Mouse (Mus musculus) right cerebral cortex, postnatal 14 days (tissue): ENCODE measurements at regions not wholly inside any gene's neighbourhood (a gene's known extent, or its start where the extent isn't known, plus 50 kb on each side); places are given as distances from the start of the nearest gene placed in this dataset.

Experiments
- DNase-seq: peaks from one replicate; pipeline ENCODE4 v3.0.0; 2022

DNA sequence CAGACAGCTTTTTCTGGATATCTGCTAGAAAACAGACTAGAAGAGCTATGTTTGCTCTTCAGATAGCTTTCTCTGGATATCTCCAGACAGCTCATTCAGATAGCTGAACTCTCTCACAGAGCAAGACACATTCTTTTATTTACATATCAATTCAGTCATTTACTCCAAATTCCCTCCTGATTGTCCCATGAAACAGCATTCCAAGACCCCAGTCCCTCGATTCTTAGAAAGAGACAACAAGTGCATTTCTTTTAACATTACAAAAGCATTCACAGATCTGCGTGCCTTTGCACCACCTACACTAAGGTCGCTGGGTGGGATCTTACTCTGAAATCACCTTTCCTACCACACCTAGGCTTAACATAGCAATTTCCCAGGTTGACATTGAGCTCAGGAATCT, 1039.5 kb upstream of the Ddx18 start:
- no peak for DNase-seq

DNA sequence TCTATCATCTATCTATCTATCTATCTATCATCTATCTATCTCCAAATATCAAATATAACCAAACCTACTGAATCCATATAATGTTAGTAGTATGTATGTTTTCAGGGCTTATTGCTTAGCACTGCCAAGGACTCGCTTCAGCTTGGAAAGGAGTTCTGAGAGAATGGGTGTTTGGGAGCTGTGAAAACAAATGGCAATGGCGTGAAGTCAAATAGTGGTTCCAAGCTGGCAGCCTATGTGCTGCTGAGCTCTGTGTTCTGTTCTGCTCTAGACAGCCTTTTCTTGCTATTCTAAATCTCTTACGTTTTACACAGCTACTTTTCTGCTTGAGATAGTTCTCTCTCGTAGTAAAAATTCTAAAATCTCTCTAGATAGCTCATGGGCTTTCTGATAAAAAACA, 1008.2 kb upstream of the Ddx18 start:
- no peak for DNase-seq

DNA sequence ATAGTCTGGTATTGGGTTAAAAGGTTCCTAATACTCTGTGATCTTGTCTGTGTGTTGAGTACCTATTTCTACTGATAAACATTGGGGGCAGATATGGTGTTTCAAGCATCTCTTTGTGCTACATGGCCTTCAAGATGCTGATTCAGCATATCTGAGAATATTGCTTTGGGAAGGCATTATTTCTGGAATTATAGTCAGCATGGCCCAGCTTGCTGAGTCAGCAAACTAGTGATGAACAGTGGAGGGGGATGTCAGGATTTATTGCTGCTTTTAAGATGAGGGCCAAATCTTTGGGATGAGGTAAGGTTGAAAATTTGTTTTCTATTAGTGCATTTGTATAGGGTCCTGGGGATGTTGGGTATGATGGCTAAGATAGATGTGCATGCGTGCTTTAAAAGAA, 983.8 kb upstream of the Ddx18 start:
- no peak for DNase-seq

DNA sequence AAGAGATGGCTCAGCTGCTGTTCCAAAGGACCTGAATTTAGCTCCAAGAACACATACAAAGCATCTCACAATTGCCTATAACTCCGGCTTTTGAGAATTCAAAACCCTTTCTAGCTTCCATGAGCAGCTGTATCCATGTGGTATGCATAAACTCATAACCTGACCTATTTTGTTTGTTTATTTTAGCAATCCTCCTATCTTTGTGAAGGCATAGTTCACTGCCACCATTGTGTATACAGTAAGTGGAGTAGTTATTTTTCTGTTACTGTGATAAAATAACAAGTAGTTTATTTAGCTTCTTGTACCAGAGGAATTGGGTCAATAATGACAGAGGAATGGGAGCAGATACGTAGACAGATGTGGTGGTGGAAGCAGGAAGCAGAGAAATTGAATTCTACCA, 941.8 kb upstream of the Ddx18 start:
- no peak for DNase-seq

DNA sequence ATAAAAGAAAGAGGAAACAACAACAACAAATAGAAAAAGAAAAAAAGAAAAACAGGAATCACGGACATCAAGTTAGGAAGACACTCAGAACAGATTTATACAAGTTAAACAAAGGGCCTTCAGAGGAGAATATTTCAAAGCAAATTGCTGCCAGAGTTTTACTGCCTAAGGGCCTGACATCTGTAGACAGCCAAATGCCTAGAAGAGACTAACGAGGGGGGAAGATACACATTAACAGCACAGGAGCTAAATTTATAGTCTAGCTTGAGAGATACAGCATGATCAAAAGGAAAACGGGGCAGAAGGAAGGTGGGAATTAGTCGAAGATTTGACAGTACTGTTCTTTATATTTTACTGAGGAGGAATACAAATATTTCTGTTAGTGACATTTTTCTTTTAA, 933.9 kb upstream of the Ddx18 start:
- no peak for DNase-seq

DNA sequence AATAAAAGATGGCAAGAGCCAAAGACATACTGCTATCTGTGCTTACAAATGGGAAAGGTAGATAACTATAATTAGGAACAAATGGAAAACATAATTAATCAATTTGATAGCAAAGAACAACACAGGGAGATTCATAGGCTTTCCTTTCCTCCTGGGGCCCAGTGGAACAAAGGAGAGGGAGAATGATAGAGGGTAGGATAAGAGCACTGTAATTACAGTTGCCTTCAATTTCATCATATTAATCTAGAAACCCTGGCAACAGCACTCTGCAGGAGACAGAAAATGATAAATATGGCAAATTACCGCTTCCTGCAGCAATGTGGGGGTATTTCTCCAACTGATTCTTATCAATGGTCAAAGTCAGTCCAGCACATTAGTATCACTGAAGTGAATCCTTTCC, 910.2 kb upstream of the Ddx18 start:
- no peak for DNase-seq

DNA sequence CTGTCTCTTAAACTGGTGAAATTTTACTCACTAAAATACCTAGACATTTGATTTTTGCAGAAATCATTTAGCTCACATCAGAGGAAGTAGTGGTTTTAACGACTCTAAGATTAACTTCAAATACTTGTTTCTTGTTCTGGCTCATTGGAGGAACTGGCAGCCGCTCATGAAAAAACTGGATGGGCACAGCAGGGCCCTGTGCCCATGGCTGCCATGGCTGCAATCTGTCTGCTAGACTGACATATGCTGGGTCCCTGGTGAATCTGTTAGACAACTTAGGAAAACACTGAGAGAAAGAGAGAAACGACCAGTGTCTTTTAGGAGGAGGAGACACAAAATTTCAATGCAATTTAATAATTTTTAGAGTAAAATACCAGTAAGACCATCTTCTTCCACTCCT, 896.1 kb upstream of the Ddx18 start:
- peak; percentile 4 for DNase-seq

DNA sequence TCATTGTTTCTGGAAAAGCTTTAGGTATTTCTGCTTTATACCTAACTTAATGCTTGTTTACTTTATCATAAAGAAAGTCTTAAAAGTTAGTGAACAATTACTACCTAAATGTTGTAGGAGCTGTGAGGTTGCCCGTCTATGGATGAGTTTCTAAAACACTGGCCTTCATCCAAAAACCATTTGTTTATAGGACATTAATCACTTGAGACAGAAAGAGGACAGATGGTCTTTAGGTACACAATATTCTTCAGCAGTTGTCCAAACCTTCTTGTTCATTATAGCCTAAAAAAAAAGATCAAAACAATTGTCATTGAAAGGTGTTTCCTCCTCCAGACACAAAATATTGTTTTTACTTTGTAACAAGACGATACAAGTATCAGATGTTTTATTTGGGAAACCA, 891.3 kb upstream of the Ddx18 start:
- DNase-seq = no peak

DNA sequence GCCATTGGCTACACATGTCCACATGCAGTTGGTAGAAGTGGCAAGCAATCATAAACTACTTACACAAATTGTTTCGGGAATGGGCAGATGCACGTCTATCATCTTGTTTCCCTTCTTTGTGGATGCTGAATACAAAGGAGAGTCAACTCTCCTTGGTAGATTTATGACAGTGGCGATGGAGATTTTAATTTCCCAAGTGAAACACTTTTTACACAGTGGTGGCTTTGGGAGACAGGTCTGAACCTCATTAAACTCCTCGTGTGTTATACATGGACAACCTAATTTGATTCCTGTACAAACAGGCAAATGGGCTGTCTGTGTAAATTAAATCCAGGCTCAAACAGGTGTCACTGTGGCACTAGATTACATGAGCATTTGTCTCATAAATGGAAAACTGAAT, 887.1 kb upstream of the Ddx18 start:
- no peak for DNase-seq

DNA sequence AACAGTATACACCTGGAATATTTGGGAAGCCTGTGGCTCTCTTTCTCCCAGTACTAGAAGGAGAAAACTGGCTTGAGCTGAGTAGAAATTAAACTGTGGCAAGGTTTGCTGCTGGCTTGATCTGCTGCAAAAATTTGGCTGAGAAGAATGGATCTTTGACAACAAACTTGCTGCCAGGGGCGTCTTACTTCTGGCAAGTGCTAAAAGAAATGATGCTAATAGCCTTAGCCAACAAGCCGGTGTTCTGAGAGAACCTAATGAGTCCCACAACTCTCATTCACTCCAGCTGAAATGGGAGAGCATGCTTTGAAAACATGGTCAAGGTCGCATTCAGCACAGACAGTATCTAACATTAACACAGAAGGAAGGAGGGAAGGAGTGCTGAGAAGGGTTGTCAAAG, 885.8 kb upstream of the Ddx18 start:
- DNase-seq = no peak

DNA sequence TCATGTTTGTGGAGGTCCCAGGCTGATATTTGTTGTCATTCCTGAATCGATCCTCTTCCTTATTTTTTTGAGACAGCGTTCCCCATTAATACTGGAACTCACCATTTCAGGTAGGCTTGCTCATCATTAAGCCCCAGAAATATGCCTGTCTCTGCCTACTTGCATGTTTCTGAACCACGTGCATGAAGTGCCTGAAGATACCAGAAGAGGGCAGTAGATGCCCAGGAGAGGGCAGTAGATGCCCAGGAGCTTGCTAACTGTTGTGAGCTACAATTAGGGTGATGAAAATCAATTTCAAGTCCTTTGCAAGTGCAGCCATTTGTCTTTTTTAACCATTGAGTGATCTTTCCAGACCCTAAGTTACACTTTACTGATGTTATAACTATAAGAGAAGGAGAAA, 871.6 kb upstream of the Ddx18 start:
- no peak for DNase-seq

DNA sequence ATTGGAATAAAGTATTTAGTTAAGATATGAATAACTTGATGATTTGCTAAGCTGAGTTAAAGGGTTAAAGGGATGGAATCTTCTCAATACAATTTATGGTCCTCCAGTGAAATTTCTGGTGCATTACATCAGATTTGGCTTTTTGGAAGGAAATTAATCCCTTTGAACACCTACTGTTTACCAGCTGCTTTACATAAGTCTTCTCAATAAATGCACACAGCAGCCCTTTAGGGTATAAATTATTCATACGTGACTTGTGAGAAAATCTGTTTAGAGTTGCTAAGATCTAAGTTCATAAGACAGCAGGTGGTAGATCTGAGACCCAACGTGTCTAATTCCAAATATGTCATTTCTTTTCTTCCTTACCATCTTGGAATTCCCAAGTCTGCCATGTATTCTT, 855.7 kb upstream of the Ddx18 start:
- no peak for DNase-seq

DNA sequence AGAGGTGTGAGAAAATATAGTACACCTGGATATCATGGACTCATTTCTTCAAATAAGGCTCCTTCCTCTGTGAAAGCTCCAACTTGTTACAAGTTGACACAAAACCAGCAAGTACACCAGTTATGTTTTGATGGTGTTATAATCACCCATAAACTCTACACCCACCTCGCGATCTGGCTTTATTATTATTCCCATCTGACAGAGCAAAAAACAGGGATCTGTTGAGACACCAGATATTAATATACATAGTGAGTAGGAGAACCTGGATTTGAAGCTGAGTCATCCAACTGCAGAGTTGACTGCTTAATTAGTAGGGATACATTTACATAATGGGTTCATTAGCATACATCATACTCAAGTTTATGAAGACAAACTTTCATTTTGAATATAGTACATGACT, 828.6 kb upstream of the Ddx18 start:
- no peak for DNase-seq

DNA sequence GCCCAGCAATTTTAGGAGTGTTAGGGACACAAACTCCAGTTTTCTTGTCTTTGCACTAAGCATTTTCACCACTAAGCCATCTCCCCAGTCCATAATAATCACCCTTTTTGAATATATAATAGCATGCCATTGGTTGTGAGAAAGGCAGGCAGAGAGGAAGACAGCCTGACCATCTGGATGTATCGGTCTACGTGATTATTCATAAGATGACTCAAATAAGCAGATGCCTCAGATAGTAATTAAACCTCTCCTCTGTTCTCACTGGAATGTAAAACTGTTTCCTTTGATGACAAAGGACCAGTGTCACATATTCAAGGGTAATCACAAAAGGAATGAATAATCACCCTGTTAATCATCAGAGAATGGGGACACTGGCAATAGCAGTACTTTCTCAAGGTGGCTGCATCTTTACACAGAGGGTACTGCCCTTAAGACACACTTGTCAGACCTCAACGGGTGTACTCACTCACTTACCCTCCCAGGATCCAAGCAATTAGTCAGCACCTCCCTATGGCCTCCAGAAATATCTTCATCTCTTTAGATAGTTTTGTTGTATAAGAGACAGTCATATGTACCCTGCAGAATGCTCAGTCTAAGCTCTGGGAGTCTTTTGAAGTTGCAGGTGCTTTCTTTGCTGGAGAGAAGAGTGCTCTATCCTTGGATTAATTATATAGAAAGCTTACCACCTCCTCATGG, 826.0 kb upstream of the Ddx18 start:
- DNase-seq = no peak

DNA sequence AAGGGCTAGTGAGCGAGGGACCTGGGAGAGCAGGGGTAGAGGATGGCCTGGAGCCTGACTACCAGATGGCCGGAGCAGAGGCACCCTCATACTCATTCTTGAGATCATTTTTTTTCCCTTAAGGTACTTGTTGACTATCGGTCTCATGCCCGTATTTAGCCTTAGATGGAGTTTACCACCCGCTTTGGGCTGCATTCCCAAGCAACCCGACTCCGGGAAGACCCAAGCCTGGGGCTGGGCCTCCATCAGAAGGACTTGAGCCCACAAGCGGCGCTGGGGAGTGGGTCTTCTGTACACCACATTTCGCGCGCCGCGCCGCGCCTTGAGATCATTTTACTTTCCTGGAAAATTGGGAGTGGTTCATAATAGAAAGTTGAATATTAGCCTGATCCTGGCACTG, 789.2 kb upstream of the Ddx18 start:
- DNase-seq = peak; percentile 99

DNA sequence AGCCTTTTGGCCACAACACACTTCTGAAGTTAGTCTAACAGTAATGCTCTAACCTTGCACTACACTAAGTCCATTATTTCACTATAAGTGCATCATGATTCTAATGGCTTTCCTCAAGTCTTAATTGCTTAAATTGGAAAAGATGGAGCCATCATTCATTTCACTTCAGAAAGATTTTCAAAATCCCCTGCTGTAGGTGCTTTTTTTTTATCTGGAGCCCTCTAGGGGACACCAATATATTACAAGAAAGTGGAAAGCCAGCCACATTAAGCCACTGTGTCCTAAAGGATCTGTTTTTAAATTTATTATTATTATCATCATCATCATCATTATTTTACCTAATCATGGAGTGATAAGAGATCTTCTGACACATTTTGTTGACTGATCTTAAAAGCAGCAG, 783.7 kb upstream of the Ddx18 start:
- no peak for DNase-seq

DNA sequence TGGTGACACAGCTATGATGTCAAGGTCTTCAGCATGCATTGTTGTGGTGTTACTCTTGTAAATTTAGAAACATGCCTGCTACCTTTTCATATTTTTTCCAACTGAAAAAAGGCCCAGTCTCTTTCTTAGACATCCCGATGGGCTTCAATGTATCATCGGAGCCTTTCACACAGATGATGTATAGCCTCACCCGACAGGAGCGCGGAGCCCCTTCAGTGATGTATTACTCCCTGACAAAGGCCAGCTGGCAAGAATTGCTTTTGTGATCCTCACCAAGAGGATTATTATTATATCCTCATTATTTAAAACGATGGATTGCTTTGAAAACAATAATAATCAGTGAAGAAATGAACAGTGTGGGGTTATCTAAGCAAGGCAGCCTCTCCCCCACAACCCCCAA, 765.5 kb upstream of the Ddx18 start:
- no peak for DNase-seq

DNA sequence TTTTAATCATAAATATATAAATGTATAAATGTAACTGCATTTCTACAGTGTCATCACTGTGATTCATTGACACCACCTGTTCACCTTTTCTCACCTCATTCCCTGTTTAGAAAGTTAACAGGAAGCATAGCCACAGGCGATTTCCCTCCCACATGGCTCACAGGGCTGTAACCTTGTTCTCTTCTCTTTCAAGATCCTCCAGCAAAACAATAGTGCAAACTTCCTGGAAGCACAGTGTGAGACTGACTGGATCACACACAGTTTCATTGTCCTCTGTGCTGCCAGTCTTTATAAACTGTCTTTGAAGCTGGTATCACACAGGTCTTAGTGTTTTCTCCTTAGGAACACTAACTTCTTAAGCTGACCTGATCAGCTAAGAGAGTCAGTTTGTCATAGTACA, 760.5 kb upstream of the Ddx18 start:
- no peak for DNase-seq
